ENCODE assay signal across 7 mouse cellular contexts in the genomic region with DNA sequence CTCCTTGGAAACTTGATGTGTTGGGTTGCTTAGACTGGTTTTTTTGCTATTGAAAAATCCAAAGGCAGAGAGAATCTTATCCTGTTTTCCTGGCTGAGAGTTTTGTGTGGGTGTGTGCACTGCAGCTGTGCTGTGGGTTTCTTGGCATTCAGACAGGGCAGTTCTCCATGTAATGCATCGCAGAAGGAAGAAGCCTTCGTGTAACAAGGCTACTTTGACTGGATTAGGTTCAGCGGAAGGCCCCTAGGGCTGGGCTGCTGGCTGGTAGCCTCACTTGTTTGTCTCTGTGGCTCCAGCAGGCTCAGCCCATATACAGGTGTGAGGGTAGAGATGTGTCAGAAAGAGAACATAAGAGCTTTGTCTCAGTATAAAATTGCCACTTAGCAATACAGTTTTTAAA.
A peak's percentile ranks its signal among the peaks of the same experiment; 100 is the strongest.
DNase-seq lines count a peak whose midpoint lies in the region; ATAC-seq and TF ChIP-seq lines count a peak whose summit lies in the region.

No protein-coding gene starts in this region.

- TF ChIP-seq CTCF in layer of hippocampus, adult 2 months (conservative IDR thresholded peaks at IDR 0.05): no peak

- peak; percentile 83 for ATAC-seq in frontal cortex, adult (ENCODE audit: low TSS enrichment)
- ATAC-seq in megakaryocyte progenitor cell, adult 5-6 weeks (replicated peaks; ENCODE audit: poor library complexity): peak; percentile 16

- H3K27ac ChIP-seq in layer of hippocampus, adult 2 months: peak overlapping the region; percentile 84

- peak; percentile 10 to 17 for DNase-seq in spleen, postnatal 36 days (ENCODE audit: low spot score in 2 of 2)
- DNase-seq in spleen, postnatal 14 days (ENCODE audit: low spot score in 2 of 2): no peak
- DNase-seq in layer of hippocampus, adult 2 months (ENCODE audit: low spot score in 2 of 2): peak; percentile 59 to 76
- DNase-seq in testis, postnatal 14 days (ENCODE audit: low spot score): peak; percentile 20
- no peak for DNase-seq in spleen, postnatal 4 days (ENCODE audit: low spot score in 2 of 2)

- H3K4me3 ChIP-seq in layer of hippocampus, adult 2 months: no peak overlapping the region

Comparison
In these comparisons a context has a peak if more than half of its experiments do, and no peak if none do; other contexts are left out.
1. DNase-seq: peak in spleen, postnatal 36 days (2 of 2), layer of hippocampus, adult 2 months (2 of 2) and testis, postnatal 14 days (single experiment); none in spleen, postnatal 14 days (0 of 2) and spleen, postnatal 4 days (0 of 2).